Mouse (Mus musculus) hindbrain, embryonic 16.5 days (tissue): Measurements from ENCODE around the gene Lamtor4. TPM values are rescaled to one million over a fixed set of nuclear protein-coding genes. Genes with fewer than 3 reads are reported as not detected.

Experiments used
- ATAC-seq: fragments of 200-750 bp; cut with Nextera tagmentation; 2 replicates; pipeline ENCODE4 v1.8.0; 2017; ENCODE audit warnings: moderate TSS enrichment, moderate library complexity
- H3K27ac ChIP-seq: fragments of 300-500 bp; sonication (generic); 2 replicates; pipeline ENCODE4 v1.5.1; 2014; ENCODE audit warnings: low read depth, mild to moderate bottlenecking, control low read depth, low read length, moderate library complexity
- H3K27me3 ChIP-seq: fragments of 300-500 bp; sonication (generic); replicated peaks from 2 replicates; pipeline ENCODE4 v1.6.1; 2014; ENCODE audit warnings: low read length; ENCODE audit not compliant: control insufficient read depth, insufficient read depth
- H3K36me3 ChIP-seq: fragments of 300-500 bp; sonication (generic); 2 replicates; pipeline ENCODE4 v1.6.1; 2014; ENCODE audit warnings: mild to moderate bottlenecking, low read length, moderate library complexity, mixed read lengths; ENCODE audit not compliant: control insufficient read depth, insufficient read depth
- H3K4me1 ChIP-seq: fragments of 300-500 bp; sonication (generic); 2 replicates; pipeline ENCODE4 v1.6.1; 2014; ENCODE audit warnings: low read depth, low read length; ENCODE audit not compliant: control insufficient read depth, insufficient read depth
- H3K4me2 ChIP-seq: fragments of 300-500 bp; sonication (generic); 2 replicates; pipeline ENCODE4 v1.6.1; 2014; ENCODE audit warnings: mild to moderate bottlenecking, low read length, control low read depth, moderate library complexity
- H3K4me3 ChIP-seq: fragments of 300-500 bp; sonication (generic); 2 replicates; pipeline ENCODE4 v1.5.1; 2014; ENCODE audit warnings: mild to moderate bottlenecking, low read length, control low read depth, moderate library complexity
- H3K9ac ChIP-seq: fragments of 300-500 bp; sonication (generic); 2 replicates; pipeline ENCODE4 v1.6.1; 2014; ENCODE audit warnings: low read depth, mild to moderate bottlenecking, control low read depth, low read length, moderate library complexity
- H3K9me3 ChIP-seq: fragments of 300-500 bp; sonication (generic); 2 replicates; pipeline ENCODE4 v1.6.1; 2014; ENCODE audit warnings: mild to moderate bottlenecking, low read length, moderate library complexity; ENCODE audit not compliant: control insufficient read depth
- WGBS: fragments of 180-500 bp; shearing (Covaris S2); extraction: QIAGEN DNeasy Blood & Tissue Kit; methylation state at CpG from one replicate; pipeline ENCODE4 v1.1.7; 2014; 5-methylcytosine and 5-hydroxymethylcytosine counted together
- polyA plus RNA-seq: library from polyadenylated mRNA; unstranded; fragments of >200 nt; fragmentation: Nextera tagmentation; extraction: Ambion mirVana; gene quantifications from 2 replicates; pipeline ENCODE4 v1.2.1, GENCODE M21; 2015

Gene Lamtor4
- polyA plus RNA-seq, 1 experiment from 2014 or later, result 120 TPM

DNA sequence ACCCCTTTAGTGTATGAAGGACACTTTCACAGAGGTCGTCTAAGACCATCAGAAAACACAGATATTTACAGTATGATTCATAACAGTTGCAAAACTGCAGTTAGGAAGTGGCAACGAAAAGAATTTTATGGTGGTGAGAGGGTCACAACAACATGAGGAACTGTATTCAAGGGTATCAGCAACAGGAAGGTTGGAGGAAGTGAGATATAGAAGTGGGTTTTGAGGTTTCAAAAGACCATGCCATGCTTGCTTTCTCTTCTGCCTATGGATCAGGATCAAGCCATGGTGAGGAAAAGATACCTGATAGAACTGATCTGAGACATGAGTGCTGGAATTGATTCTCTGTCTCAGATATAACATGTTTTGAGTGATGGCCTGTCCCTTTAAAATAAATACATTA, 27.9 kb upstream of the Lamtor4 start:
- H3K36me3 ChIP-seq, result no peaks in the 10 kb centered on the region
- no peak overlapping the region for H3K4me2 ChIP-seq
- WGBS, result 71% methylated on average over 2 of the region's 2 CpGs
- no peaks in the 10 kb centered on the region for H3K27me3 ChIP-seq
- no peak overlapping the region for H3K27ac ChIP-seq
- H3K9me3 ChIP-seq, result no peaks in the 10 kb centered on the region
- no peak overlapping the region for H3K9ac ChIP-seq
- H3K4me1 ChIP-seq, result no peaks in the 10 kb centered on the region
- no peak overlapping the region for H3K4me3 ChIP-seq
- no peak for ATAC-seq

DNA sequence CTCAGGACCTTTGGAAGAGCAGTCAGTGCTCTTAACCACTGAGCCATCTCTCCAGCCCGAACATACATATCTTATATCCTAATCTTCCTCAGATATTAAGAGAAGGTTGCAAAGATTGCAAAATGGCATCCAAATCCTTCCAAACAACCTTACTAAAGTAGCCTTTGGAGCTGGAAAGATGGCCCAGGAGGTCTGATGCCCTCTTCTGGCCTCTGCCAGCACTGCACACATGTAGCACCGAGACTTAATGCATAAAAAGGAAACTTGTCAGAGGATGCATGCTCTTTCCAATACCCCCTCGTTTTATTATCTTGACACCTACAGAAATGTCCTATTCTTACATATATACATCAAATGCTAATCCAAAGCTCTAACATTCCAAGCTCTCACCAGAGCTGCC, 27.3 kb upstream of the Lamtor4 start:
- no peak for ATAC-seq
- 57% methylated on average over 3 of the region's 3 CpGs for WGBS
- H3K9ac ChIP-seq, result no peak overlapping the region

DNA sequence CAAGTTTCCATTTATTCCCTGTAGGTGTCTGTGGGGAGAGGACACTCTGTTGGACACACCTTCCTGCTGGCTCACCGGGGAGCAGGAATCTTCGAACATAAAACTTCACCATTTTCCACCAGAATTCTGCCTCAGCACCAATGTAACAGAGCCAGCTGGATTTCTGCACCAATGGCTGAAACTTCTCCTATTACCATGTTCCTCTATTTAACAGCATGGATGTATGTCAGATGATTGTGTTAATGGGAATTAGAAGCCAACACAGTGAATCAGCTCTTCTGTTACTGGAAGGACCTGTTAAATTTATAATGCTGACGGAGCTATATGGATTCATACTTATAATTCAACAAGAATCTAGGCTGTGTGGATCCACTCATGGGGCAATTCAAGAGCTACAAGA, 25.8 kb upstream of the Lamtor4 start:
- no peaks in the 10 kb centered on the region for H3K36me3 ChIP-seq
- no peak overlapping the region for H3K27ac ChIP-seq
- 94% methylated on average over 3 of the region's 3 CpGs for WGBS
- no peaks in the 10 kb centered on the region for H3K27me3 ChIP-seq
- no peak overlapping the region for H3K4me2 ChIP-seq
- ATAC-seq, result no peak
- no peaks in the 10 kb centered on the region for H3K9me3 ChIP-seq
- no peaks in the 10 kb centered on the region for H3K4me1 ChIP-seq
- no peak overlapping the region for H3K4me3 ChIP-seq
- H3K9ac ChIP-seq, result no peak overlapping the region

More for the DNA sequence above, 27.3 kb upstream of the Lamtor4 start:
- Histone ChIP-seq H3K4me3 (no peak overlapping the region), H3K9me3 (no peaks in the 10 kb centered on the region), H3K36me3 (no peaks in the 10 kb centered on the region), H3K4me1 (no peaks in the 10 kb centered on the region), H3K4me2 (no peak overlapping the region), H3K27ac (no peak overlapping the region), H3K27me3 (no peaks in the 10 kb centered on the region)

DNA sequence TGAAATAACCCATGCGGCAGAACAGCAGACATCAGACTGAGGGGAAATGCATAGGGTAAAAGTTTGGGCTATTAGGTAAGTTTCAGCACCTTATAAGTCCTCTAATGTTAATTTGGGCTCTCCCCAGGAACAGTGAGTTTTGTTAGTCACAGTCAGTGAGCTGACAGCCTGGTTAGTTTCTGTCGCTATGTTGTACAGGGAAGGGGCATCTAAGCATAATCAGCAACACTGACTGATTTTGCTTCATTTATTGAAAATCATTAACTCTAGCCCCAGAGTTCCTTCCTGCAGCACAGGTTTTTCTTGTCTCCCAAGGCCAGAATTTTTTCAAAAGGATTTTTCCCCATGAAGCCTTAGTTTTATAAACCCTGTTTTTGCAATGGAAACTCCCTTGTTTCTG, 21.5 kb upstream of the Lamtor4 start:
- 86% methylated on average over 2 of the region's 2 CpGs for WGBS
- ATAC-seq, result no peak
- no peaks in the 10 kb centered on the region for H3K36me3 ChIP-seq
- no peaks in the 10 kb centered on the region for H3K27me3 ChIP-seq
- no peaks in the 10 kb centered on the region for H3K4me1 ChIP-seq
- no peaks in the 10 kb centered on the region for H3K9me3 ChIP-seq
- H3K4me3 ChIP-seq, result no peak overlapping the region
- no peak overlapping the region for H3K9ac ChIP-seq
- H3K4me2 ChIP-seq, result no peak overlapping the region
- no peak overlapping the region for H3K27ac ChIP-seq

DNA sequence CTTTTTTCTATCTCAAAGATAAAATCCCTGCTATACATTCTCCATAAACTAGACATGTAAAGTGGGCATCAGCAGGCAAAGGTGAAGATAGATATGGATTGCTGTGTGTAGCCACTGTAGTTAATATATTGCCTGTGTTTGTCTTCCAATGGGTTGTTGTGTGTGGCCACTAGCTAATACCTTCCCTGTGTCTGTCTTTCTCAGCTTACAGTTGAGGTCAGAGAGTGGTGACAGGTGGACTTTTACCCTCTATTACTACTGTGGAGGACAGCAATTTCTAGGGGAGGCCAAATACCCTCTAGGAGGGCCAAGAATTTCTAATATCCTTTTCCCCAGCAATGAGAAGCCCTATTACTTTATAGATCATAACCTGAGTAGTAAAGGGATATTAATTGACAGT, 21.1 kb upstream of the Lamtor4 start:
- Histone ChIP-seq H3K27me3 (no peaks in the 10 kb centered on the region), H3K4me1 (no peaks in the 10 kb centered on the region), H3K9ac (no peak overlapping the region), H3K9me3 (no peaks in the 10 kb centered on the region), H3K36me3 (no peaks in the 10 kb centered on the region), H3K27ac (no peak overlapping the region), H3K4me3 (no peak overlapping the region), H3K4me2 (no peak overlapping the region)
- no peak for ATAC-seq

DNA sequence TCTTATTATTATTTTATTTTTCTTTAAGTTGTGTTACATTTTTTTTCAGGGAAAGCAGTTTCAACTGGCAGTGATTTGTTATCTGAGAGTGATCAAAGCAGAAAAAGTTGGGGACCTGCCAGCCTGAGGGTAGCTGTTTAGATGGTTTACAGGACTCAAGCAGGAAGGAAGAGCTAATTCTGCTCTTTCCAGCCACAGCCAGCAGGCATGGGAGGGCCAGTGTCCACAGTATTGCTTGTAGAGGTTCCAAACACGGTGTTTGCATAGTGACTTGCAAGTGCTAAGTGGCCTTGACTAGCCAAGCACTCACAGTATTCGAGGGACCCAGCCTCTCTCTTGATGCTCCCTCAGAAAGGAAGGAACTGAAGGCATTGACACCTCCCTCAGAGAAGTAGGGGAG, 13.8 kb upstream of the Lamtor4 start:
- Histone ChIP-seq H3K4me3 (no peak overlapping the region), H3K4me2 (no peak overlapping the region), H3K27me3 (no peaks in the 10 kb centered on the region), H3K9me3 (no peaks in the 10 kb centered on the region), H3K27ac (no peak overlapping the region), H3K36me3 (no peaks in the 10 kb centered on the region), H3K9ac (no peak overlapping the region), H3K4me1 (no peaks in the 10 kb centered on the region)
- no peak for ATAC-seq
- WGBS, result 56% methylated on average over 2 of the region's 2 CpGs

DNA sequence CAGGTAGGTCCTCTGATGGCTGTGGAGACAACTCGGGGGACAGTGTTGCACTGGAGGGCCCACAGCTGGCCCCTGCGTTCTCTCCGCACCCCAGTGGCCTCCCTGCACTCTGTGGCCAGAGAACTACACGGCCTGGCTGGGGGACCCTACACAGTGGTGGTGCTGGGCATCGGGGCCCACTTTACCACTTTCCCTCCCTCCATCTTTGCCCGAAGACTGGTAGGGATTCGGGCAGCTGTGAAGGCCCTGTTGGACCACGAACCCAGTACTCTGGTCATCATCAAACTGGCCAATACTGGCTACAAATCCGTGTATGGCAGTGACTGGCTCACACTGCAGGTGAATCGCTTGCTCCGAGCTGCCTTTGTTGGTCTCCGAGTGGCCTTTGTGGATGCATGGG, 4.1 kb upstream of the Lamtor4 start:
- no peak overlapping the region for H3K27ac ChIP-seq
- H3K36me3 ChIP-seq, result no peaks in the 10 kb centered on the region
- no peak overlapping the region for H3K4me3 ChIP-seq
- H3K4me2 ChIP-seq, result no peak overlapping the region
- no peaks in the 10 kb centered on the region for H3K9me3 ChIP-seq
- H3K9ac ChIP-seq, result no peak overlapping the region
- ATAC-seq, result no peak
- peaks cover 5% of the 10 kb centered on the region for H3K4me1 ChIP-seq
- H3K27me3 ChIP-seq, result no peaks in the 10 kb centered on the region
- WGBS, result 86% methylated on average over 12 of the region's 12 CpGs

GRCm38 (mm10) chr5:138253061-138253460, 2.2 kb upstream of the Lamtor4 start:
- peaks cover 12% of the 10 kb centered on the region for H3K4me1 ChIP-seq
- ATAC-seq, result no peak
- no peaks in the 10 kb centered on the region for H3K27me3 ChIP-seq
- H3K9me3 ChIP-seq, result no peaks in the 10 kb centered on the region
- H3K4me3 ChIP-seq, result no peak overlapping the region
- H3K9ac ChIP-seq, result no peak overlapping the region
- H3K36me3 ChIP-seq, result 0 out of 2 replicates have a peak, but pooled peaks cover 2% of the 10 kb centered on the region
- H3K27ac ChIP-seq, result no peak overlapping the region
- 92% methylated on average over 3 of the region's 3 CpGs for WGBS
- H3K4me2 ChIP-seq, result no peak overlapping the region

DNA sequence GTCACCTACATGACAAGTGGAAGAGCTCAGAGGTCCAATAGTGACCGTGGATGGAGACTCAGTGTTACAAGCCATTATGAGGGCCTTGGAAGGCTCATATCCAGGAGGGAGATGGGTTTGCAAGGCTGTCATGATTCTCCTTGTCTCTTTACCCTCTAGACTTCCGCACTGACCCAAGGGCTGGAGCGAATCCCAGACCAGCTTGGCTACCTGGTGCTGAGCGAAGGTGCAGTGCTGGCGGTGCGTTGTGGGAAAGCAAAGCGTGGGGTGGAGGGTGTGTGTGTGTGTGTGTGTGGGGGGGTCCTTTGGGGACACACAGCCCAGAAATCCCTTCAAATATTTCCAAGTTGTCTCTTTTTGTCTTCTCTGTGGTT, 799 bp downstream of the Lamtor4 start:
- WGBS, result 13% methylated on average over 7 of the region's 7 CpGs
- Histone ChIP-seq H3K4me3 (peak overlapping the region; percentile 76), H3K9ac (peak overlapping the region; percentile 78), H3K4me1 (peaks cover 12% of the 10 kb centered on the region), H3K36me3 (peaks cover 21% of the 10 kb centered on the region), H3K9me3 (no peaks in the 10 kb centered on the region), H3K27me3 (no peaks in the 10 kb centered on the region), H3K4me2 (peak overlapping the region; percentile 97), H3K27ac (peak overlapping the region; percentile 87)
- ATAC-seq, result no peak; the same call in 1 of the 2 replicates

DNA sequence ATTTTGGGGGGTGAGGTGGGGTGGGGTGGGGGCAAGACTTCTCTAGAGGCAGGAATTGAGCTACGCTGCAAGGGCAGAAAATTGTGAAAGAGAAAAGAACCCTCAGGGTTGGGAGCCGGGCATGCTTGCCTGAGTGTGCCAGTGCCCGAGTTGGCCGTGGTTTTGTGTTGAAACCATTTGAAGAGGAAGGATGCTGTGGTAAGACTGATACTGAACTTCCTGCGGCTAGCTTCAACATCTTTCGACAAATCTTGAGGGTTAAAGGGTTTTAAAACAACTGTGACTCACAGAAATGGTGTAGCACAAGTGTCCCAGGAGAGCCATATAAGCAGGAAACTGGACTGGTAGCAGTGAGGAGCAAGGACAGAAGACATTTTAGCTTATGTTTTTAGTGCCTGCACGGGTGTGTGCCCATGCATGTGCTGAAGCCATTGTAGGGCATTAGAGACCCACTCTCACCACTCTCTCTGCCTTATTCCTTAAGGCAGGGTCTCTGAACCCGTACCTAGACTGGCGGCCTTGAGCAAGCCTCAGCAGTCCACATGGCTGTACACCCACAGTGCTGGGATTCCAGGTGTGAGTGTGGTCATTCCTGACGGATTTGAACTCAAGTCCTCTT, 1.8 kb downstream of the Lamtor4 start:
- Histone ChIP-seq H3K4me1 (peaks cover 12% of the 10 kb centered on the region), H3K4me3 (no peak overlapping the region), H3K36me3 (peaks cover 24% of the 10 kb centered on the region), H3K9me3 (no peaks in the 10 kb centered on the region), H3K27ac (no peak overlapping the region), H3K4me2 (no peak overlapping the region), H3K9ac (no peak overlapping the region), H3K27me3 (no peaks in the 10 kb centered on the region)
- WGBS, result 89% methylated on average over 10 of the region's 10 CpGs
- ATAC-seq, result no peak
